Mouse (Mus musculus): ENCODE data around the gene Tspan15.

- no peak for TF ChIP-seq CTCF (IDR thresholded peaks at IDR 0.05 in 2 of 3, conservative IDR thresholded peaks at IDR 0.05 in 1 of 3; ENCODE audit: control insufficient read depth in 1 of 3, insufficient read depth in 1 of 3, low read depth in 2 of 3, low read length in 3 of 3, poor library complexity in 1 of 3, severe bottlenecking in 1 of 3)
- TF ChIP-seq ZNF384 (IDR thresholded peaks at IDR 0.05; ENCODE audit: low read depth, low read length): no peak
- no peak for TF ChIP-seq MAX (IDR thresholded peaks at IDR 0.05; ENCODE audit: low read length)
- TF ChIP-seq POLR2A (IDR thresholded peaks at IDR 0.05; ENCODE audit: control insufficient read depth in 1 of 2, insufficient read depth in 1 of 2, low read depth in 1 of 2, low read length in 2 of 2, poor library complexity in 1 of 2): no peak
- no peak for TF ChIP-seq MXI1 (IDR thresholded peaks at IDR 0.05; ENCODE audit: low read depth, low read length)
- TF ChIP-seq ETS1 (IDR thresholded peaks at IDR 0.05; ENCODE audit: low read depth, low read length): no peak
Measured at GRCm38 (mm10) chr10:62231811-62232210, 760 bp upstream of the Tspan15 start.

All from MEL (cell line).